Mouse (Mus musculus) left cerebral cortex, adult 2 months (tissue): ENCODE measurements around the gene Gm20661. TPM values are rescaled to one million over a fixed set of nuclear protein-coding genes. Genes with fewer than 3 reads are reported as not detected.

Experiments
- DNase-seq, 2 experiments: peaks; one replicate each; pipeline ENCODE4 v3.0.0; 2021 to 2022; ENCODE audit warnings: low spot score in 2 of 2, mixed read lengths in 1 of 2; ENCODE audit errors: extremely low spot score in 1 of 2
- H3K27ac ChIP-seq: fragments of 200-600 bp; 2 replicates; pipeline ENCODE4 v1.8.1; 2022
- H3K4me3 ChIP-seq: fragments of 200-600 bp; 2 replicates; pipeline ENCODE4 v1.8.1; 2022
- CTCF ChIP-seq: fragments of 200-600 bp; IDR thresholded peaks from 2 replicates; pipeline ENCODE4 v1.8.1; 2022; ENCODE audit warnings: antibody characterized with exemption, mild to moderate bottlenecking, moderate library complexity
- intact Hi-C: fragments of 180-260 bp; cut with DNase I; formaldehyde crosslinking; loops from one replicate; pipeline ENCODE4 v1.15.1; 2025
- total RNA-seq, 2 experiments: library from RNA; stranded (reverse); gene quantifications; 2 replicates each; pipeline ENCODE4 v1.2.3; 2021

Gene Gm20661
- total RNA-seq, 2 experiments from 2014 or later: 0.28 to 0.66 TPM

DNA sequence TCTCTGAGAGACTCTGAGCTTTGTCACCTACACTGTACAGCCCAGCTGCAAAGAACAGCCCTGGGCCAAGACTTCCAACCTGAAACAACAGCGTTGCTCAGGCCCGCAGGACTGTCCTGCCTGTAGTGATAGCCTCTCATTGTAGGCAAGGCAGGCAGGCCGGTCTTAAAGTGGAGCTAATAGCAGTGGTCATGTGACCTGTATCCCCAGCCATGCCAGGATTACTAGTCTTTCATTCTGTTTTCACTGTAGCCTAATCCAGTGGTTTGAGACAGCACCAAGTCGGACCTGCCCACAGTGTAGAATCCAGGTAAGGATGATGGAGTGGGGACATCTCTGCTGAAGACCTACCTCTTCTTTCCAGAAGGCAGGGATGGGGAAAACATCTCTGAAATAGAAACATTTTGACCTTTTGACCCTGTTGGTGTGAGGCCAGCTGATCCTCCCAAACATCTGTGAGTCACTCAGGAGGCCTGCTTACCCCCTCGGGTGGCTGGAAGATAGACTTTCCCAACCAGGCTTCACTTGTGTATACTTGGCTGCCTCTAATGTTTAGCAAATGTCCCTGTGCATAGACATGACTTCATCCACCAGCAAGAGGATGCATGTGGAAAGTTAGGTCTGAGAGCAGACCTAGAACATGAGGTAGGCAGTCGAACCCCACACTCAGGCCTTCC is 27.1 kb upstream of the Gm20661 start:
- TF ChIP-seq CTCF: no peak
- no peak for DNase-seq
- intact Hi-C loops: no loop called here
- no peak overlapping the region for H3K27ac ChIP-seq
- no peak overlapping the region for H3K4me3 ChIP-seq

DNA sequence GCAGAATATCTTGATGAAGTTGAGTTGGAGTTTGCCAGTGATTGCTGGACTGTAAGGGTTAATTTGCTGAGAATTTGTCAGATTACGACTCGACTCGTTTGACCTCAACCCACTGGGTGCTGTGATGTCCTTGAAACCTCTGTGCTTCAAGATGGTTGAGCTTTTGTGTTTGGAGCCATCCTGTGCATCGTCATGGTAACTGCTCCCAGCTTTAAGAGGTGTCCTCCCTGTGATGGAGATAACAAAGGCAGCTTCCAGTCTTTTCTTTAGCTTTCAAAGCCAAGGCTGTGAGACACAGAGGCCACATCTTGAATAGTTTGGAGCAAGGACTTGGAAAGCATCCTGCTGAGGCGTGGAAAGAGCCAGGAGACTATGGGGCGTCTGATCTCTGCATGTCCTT is 25.7 kb upstream of the Gm20661 start:
- Histone ChIP-seq H3K27ac (no peak overlapping the region), H3K4me3 (no peak overlapping the region)
- no peak for TF ChIP-seq CTCF
- intact Hi-C loops: no loop called here
- no peak for DNase-seq

DNA sequence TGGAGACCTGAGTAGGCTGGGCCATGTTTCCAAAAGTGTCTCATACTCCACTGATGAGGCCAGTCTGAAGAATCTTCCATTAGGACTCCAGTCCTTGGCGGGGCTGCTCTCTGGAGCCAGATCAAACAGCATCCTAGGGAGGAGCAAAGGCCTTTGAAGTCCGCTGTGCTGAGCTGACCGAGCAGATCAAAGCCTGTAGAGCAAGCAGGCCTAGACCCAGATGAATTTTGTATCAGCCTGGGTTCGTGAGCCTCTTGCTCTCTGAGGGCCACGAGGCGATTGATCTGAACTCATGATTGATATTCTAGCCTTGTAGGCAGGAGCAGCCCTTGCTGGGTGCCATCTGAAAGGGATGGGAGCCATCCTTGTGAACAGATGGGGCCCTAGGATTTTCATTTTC is 23.0 kb upstream of the Gm20661 start:
- H3K27ac ChIP-seq: peak overlapping the region; percentile 95
- TF ChIP-seq CTCF: no peak
- intact Hi-C loops: loop anchor here (5.0 kb wide), 1 partner anchor 107 kb away; no protein-coding TSS in a partner anchor
- DNase-seq: no peak
- H3K4me3 ChIP-seq: no peak overlapping the region

DNA sequence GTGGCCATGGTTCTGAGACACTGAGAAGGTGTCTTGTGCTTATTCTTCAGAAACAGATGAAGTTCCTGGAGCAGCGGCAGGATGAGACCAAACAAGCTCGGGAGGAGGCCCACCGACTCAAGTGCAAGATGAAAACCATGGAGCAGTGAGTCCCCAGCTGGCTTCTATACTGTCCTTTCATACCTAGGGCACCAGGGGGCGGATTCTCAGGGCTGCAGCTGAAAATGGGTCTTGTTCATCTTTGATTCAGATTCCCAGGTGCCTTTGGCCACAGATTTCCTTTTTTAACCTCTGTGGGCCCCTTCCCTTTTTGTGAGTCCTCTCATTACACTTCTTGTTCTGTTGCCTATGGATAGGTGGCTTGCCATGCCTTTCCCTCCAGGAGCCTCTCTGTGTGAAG is 21.9 kb upstream of the Gm20661 start:
- Histone ChIP-seq H3K4me3 (0 out of 2 replicates have a peak overlapping the region, but pooled peaks have one; percentile 9), H3K27ac (peak overlapping the region; percentile 95)
- intact Hi-C loops: loop anchor here (5.0 kb wide), 1 partner anchor 106 kb away; no protein-coding TSS in a partner anchor
- DNase-seq: no peak
- TF ChIP-seq CTCF: no peak; the same call in 1 of the 2 replicates

DNA sequence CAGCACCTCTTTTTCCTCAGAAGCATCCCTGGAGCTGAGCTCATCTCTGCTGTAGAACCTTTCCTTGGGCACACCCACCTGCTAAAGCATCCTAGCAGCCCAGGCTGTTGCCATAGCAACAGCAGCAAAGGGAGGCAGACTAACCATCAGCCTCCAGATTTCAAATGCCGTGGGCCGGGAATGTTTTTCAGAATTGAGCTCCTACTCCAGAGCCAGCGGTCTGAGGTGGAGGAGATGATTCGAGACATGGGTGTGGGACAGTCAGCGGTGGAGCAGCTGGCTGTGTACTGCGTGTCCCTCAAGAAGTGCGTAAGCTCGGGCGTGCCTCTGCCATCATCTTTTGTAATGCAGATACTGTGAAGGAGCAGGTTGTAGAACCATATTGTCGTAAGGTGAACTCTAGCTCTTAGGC is 21.5 kb upstream of the Gm20661 start:
- peak overlapping the region; percentile 95 for H3K27ac ChIP-seq
- intact Hi-C loops: loop anchor here (5.0 kb wide), 1 partner anchor 106 kb away; no protein-coding TSS in a partner anchor
- DNase-seq: peak; percentile 77 to 82
- H3K4me3 ChIP-seq: peak overlapping the region; percentile 24
- TF ChIP-seq CTCF: no peak

DNA sequence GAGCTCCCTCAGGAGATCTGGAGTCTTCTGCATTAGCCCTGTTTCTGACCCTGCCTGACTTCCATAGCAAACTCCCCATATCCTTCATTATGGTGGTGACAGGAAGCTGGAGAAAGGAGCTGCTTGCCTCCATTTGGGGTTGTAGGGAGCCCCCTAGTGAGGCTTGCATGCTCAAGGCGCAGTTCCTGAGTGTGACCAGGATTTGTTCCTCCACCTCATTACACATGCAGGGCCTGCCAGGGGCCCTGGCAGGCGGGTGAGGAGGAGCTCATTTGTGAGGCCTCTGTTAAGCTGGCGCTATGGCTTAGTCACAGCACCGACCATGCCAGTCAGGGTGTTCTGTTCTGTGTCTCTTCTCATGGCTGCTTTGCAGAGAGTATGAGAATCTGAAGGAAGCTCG is 21.0 kb upstream of the Gm20661 start:
- TF ChIP-seq CTCF: peak; percentile 68
- H3K4me3 ChIP-seq: peak overlapping the region; percentile 24
- peak; percentile 66 to 74 for DNase-seq
- intact Hi-C loops: loop anchor here (1.0 to 5.0 kb wide), 5 partner anchors 25 to 105 kb away; partner anchors contain the start of gene Amigo3
- peak overlapping the region; percentile 95 for H3K27ac ChIP-seq

DNA sequence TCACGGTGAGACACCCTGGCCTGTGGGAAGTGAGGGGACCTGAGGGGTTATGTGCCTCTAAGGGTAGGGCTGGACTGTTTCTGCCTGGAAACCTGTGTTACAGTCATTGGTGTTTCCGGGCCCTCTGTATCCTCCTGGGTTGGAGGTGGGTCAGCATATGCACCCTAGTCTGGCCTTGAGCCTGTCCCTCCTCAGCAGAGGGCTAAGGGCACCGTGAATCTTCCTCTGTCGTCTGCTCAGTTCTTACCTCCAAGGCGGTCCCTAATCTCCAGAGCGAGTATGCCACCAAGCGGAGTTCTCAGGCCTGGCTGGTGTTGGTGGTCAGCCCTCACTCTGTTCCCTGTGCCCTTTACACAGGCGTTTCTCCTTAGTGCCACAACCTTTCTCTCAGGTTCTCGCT is 19.9 kb upstream of the Gm20661 start:
- Histone ChIP-seq H3K4me3 (no peak overlapping the region), H3K27ac (no peak overlapping the region)
- TF ChIP-seq CTCF: no peak
- no peak for DNase-seq
- intact Hi-C loops: loop anchor here (1.0 to 5.0 kb wide), 6 partner anchors 23 to 104 kb away; partner anchors contain the start of gene Amigo3

DNA sequence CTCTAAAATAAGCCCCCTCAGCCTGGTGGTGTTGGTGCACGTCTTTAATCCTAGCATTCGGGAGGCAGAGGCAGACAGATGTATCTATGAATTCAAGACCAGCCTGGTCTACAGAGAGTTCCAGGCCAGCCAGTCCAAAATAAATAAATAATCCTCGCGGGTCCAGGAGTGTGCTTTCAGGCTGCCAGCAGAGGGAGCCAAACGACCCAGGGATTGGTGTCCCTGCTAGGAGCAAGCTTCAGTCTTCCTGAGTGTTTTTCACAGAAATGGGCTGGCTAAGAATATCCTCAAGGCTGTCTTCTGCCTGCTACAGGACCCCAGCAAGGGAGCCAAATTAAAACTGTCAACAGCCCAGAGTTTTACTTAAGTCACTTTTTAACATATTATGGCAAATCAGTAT is 19.2 kb upstream of the Gm20661 start:
- peak; percentile 99 for TF ChIP-seq CTCF
- peak; percentile 68 to 74 for DNase-seq

DNA sequence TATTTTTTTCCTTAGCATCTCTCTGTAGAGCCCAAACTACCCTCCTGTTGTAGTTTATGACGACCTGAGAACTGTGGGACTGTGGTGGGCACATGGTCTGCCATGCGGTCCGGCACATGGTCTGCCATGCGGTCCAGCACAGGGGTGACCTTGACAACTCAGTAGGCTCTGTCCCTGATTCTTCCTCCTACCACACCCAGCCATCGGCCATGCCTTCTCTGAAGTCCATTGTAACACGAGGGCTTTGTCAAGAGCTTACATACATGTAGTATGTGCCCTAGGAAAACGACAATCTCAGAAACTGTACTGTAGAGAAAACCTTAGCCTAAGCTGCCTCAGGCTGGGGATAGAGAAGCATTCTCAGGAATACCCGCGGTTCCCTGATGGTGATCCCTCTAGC is 18.2 kb upstream of the Gm20661 start:
- intact Hi-C loops: loop anchor here (5.0 kb wide), 1 partner anchor 103 kb away; no protein-coding TSS in a partner anchor
- TF ChIP-seq CTCF: no peak
- DNase-seq: no peak
- Histone ChIP-seq H3K4me3 (no peak overlapping the region), H3K27ac (no peak overlapping the region)

More for the DNA sequence above, 19.2 kb upstream of the Gm20661 start:
- no peak overlapping the region for H3K27ac ChIP-seq
- intact Hi-C loops: loop anchor here (1.0 to 5.0 kb wide), 5 partner anchors 23 to 104 kb away; partner anchors contain the start of gene Amigo3
- no peak overlapping the region for H3K4me3 ChIP-seq

DNA sequence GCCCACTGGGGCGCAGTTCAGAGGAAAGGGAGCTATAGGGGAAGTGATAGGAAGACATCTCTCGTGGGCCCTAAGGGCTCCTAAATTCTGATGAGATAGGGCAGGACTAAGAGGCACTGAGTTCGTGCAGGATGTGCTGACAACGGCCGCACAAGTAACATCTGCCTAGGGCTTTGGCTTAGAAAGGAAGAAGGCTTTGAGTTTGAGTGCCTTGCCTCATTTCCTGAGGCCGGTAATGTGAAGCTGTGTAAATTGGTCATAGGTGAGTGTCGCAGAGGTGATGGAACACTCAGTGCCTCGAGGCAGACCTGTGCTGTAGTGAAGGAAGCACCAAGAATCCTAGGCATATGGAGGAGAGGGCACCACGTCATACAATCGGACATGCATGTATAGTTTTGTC is 16.2 kb upstream of the Gm20661 start:
- DNase-seq: no peak
- intact Hi-C loops: no loop called here
- no peak overlapping the region for H3K27ac ChIP-seq
- TF ChIP-seq CTCF: no peak
- H3K4me3 ChIP-seq: no peak overlapping the region

DNA sequence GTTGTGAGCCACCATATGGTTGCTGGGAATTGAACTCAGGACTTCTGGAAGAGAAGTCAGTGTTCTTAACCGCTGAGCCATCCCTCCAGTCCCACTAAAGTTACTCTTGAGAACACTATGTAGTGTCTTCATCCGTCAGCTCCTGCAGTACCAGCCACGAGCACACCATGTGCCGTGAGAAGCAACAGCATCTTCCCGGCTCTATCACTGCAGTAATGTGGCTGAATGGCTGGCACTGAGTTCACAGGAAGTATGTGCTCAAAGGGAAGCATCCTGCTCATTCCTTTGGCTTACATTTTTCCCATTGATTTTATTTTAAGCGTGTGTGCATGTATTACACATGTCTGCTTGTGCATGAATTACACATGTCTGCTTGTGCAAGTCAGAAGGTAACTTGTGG is 15.4 kb upstream of the Gm20661 start:
- Histone ChIP-seq H3K27ac (no peak overlapping the region), H3K4me3 (no peak overlapping the region)
- DNase-seq: no peak
- intact Hi-C loops: no loop called here
- no peak for TF ChIP-seq CTCF

DNA sequence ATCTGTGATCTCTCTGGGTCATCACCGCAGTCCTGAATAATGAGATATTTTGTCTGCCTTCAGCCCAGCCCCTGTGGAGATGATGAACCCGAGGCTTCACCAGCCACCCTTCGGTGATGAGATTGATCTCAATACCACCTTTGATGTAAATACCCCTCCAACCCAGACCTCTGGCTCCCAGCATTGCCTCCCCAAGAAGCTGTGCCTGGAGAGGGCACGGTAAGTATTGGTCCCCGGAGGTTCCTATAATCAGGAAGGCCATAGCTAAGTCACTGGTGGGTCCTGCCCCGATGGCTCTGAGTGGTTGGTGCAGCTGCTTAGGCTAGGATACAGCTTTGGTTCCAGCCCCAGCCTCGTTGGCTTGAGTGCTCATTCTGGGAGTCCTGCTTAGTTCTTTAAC is 14.3 kb upstream of the Gm20661 start:
- intact Hi-C loops: no loop called here
- no peak overlapping the region for H3K27ac ChIP-seq
- no peak overlapping the region for H3K4me3 ChIP-seq
- DNase-seq: no peak
- TF ChIP-seq CTCF: no peak

DNA sequence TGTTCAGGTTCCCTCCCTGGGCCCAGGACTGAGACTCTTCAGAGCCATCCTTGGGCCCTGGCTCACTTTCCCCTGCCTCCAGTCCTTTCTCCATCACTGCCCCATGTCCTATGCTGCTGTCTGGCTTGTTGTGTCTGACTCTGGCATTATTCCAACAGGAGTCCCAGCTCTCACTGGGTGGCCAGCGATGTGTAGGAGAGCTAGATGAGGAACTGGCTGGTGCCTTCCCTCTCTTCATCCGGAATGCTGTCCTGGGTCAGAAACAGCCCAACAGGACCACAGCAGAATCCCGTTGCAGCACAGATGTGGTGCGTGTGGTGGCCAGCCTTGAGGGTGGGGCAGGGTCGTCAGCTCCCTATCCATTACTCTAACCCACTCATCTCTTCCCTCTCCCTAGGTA is 12.5 kb upstream of the Gm20661 start:
- no peak for TF ChIP-seq CTCF
- no peak overlapping the region for H3K4me3 ChIP-seq
- intact Hi-C loops: no loop called here
- no peak for DNase-seq
- no peak overlapping the region for H3K27ac ChIP-seq
